Mouse (Mus musculus) thymus, adult 2 months (tissue): ENCODE measurements around the gene Tmem50a. TPM values are rescaled to one million over a fixed set of nuclear protein-coding genes. Genes with fewer than 3 reads are reported as not detected.
A peak's percentile ranks its signal among the peaks of the same experiment; 100 is the strongest.

Experiments
- DNase-seq: peaks from one replicate; pipeline ENCODE4 v3.0.0; 2021
- H3K27ac ChIP-seq: fragments of 200-500 bp; 2 replicates; pipeline ENCODE4 v1.5.1; 2012; ENCODE audit warnings: low read length, control low read depth; ENCODE audit not compliant: control insufficient read depth, insufficient read depth
- H3K27me3 ChIP-seq: fragments of 200-500 bp; 2 replicates; pipeline ENCODE4 v1.6.1; 2012; ENCODE audit warnings: mild to moderate bottlenecking, low read length, moderate library complexity, mixed read lengths; ENCODE audit not compliant: control insufficient read depth, insufficient read depth
- H3K36me3 ChIP-seq: fragments of 200-500 bp; 2 replicates; pipeline ENCODE4 v1.6.1; 2012; ENCODE audit warnings: mild to moderate bottlenecking, low read length, moderate library complexity; ENCODE audit not compliant: control insufficient read depth, insufficient read depth
- H3K4me1 ChIP-seq: fragments of 200-500 bp; replicated peaks from 2 replicates; pipeline ENCODE4 v1.6.1; 2012; ENCODE audit warnings: low read length; ENCODE audit not compliant: control insufficient read depth, insufficient read depth
- H3K4me3 ChIP-seq: fragments of 200-500 bp; 2 replicates; pipeline ENCODE4 v1.5.1; 2012; ENCODE audit warnings: mild to moderate bottlenecking, low read length, control low read depth, moderate library complexity; ENCODE audit not compliant: control insufficient read depth, insufficient read depth
- CTCF ChIP-seq: fragments of 200-500 bp; IDR thresholded peaks from 2 replicates; pipeline ENCODE4 v1.5.1; 2012; ENCODE audit warnings: mild to moderate bottlenecking, control low read depth, low read length, moderate library complexity, borderline replicate concordance; ENCODE audit not compliant: control insufficient read depth, poor library complexity, insufficient read depth; ENCODE audit errors: extremely low read depth
- POLR2A ChIP-seq: fragments of 200-500 bp; IDR thresholded peaks from 2 replicates; pipeline ENCODE4 v1.6.1; 2012; ENCODE audit warnings: mild to moderate bottlenecking, low read length, control low read depth, moderate library complexity; ENCODE audit not compliant: control insufficient read depth, poor library complexity, insufficient read depth; ENCODE audit errors: extremely low read depth
- WGBS: fragments of 180-500 bp; shearing (Covaris S2); methylation state at CpG from one replicate; pipeline ENCODE4 v1.1.7; 2018; 5-methylcytosine and 5-hydroxymethylcytosine counted together
- polyA plus RNA-seq: library from polyadenylated mRNA; depleted of rRNA; stranded (reverse); fragments of >200 nt; gene quantifications from 2 replicates; pipeline ENCODE4 v1.2.3, GENCODE M21; 2012; rRNA removed

Tmem50a gene
- 196 and 226 TPM in 2 replicates for polyA plus RNA-seq

GRCm38 (mm10) chr4:134914864-134915209 lies at the start of gene Tmem50a:
Tmem50a (minus strand) TSS chr4:134915024.
- no peaks in the 10 kb centered on the region for H3K27me3 ChIP-seq
- peaks cover 13% of the 10 kb centered on the region for H3K36me3 ChIP-seq
- peak within 1 kb of the TSS; percentile 83 for H3K4me3 ChIP-seq
- WGBS, result under 1% methylated on average over 25 of the region's 25 CpGs
- H3K27ac ChIP-seq, result peak within 1 kb of the TSS; percentile 82
- TF ChIP-seq POLR2A (peak; percentile 93), CTCF (peak; percentile 60; the same call in 1 of the 2 replicates)
- peaks cover 37% of the 10 kb centered on the region for H3K4me1 ChIP-seq
- peak; percentile 97 for DNase-seq

GRCm38 (mm10) chr4:134963021-134963776 lies 48.4 kb upstream of the Tmem50a start:
- H3K27me3 ChIP-seq, result no peaks in the 10 kb centered on the region
- DNase-seq, result peak; percentile 54
- no peak overlapping the region for H3K27ac ChIP-seq
- TF ChIP-seq POLR2A (no peak), CTCF (peak; percentile 89)
- WGBS, result 17% methylated on average over 19 of the region's 19 CpGs
- H3K4me1 ChIP-seq, result 0 out of 2 replicates have a peak, but pooled peaks cover 10% of the 10 kb centered on the region
- H3K4me3 ChIP-seq, result peak overlapping the region; percentile 21
- H3K36me3 ChIP-seq, result no peaks in the 10 kb centered on the region

GRCm38 (mm10) chr4:134956328-134956727 lies 41.5 kb upstream of the Tmem50a start:
- WGBS, result 21% methylated on average over 3 of the region's 3 CpGs
- Histone ChIP-seq H3K36me3 (no peaks in the 10 kb centered on the region), H3K27ac (no peak overlapping the region), H3K4me1 (no peaks in the 10 kb centered on the region), H3K4me3 (no peak overlapping the region), H3K27me3 (no peaks in the 10 kb centered on the region)
- peak; percentile 69 for DNase-seq
- TF ChIP-seq CTCF (no peak; the same call in 1 of the 2 replicates), POLR2A (no peak)

- TF ChIP-seq POLR2A (no peak), CTCF (no peak)
- Histone ChIP-seq H3K27me3 (no peaks in the 10 kb centered on the region), H3K4me3 (no peak overlapping the region), H3K36me3 (no peaks in the 10 kb centered on the region), H3K27ac (no peak overlapping the region), H3K4me1 (no peaks in the 10 kb centered on the region)
- DNase-seq, result no peak
- 61% methylated on average over 3 of the region's 3 CpGs for WGBS
These were observed 41.0 kb upstream of the Tmem50a start for GRCm38 (mm10) chr4:134955845-134956244.

- no peak overlapping the region for H3K27ac ChIP-seq
- no peak overlapping the region for H3K4me3 ChIP-seq
- H3K27me3 ChIP-seq, result no peaks in the 10 kb centered on the region
- TF ChIP-seq POLR2A, result no peak
- no peak for TF ChIP-seq CTCF
- H3K36me3 ChIP-seq, result no peaks in the 10 kb centered on the region
- 93% methylated on average over 2 of the region's 2 CpGs for WGBS
- no peaks in the 10 kb centered on the region for H3K4me1 ChIP-seq
- DNase-seq, result no peak
These were observed 40.4 kb upstream of the Tmem50a start for GRCm38 (mm10) chr4:134955196-134955595.

GRCm38 (mm10) chr4:134954461-134954860 lies 39.6 kb upstream of the Tmem50a start:
- TF ChIP-seq POLR2A, result no peak
- no peak for TF ChIP-seq CTCF
- no peaks in the 10 kb centered on the region for H3K4me1 ChIP-seq
- H3K27me3 ChIP-seq, result no peaks in the 10 kb centered on the region
- H3K27ac ChIP-seq, result no peak overlapping the region
- no peak overlapping the region for H3K4me3 ChIP-seq
- no peaks in the 10 kb centered on the region for H3K36me3 ChIP-seq
- no peak for DNase-seq
- 84% methylated on average over 15 of the region's 15 CpGs for WGBS
